Mouse (Mus musculus) C2C12 (cell line): ENCODE measurements around the gene Slc17a7. TPM values are rescaled to one million over a fixed set of nuclear protein-coding genes. Genes with fewer than 3 reads are reported as not detected.

Experiments
- H3K27me3 ChIP-seq: one replicate; pipeline ENCODE4 v1.6.1; 2011; ENCODE audit not compliant: control insufficient read depth, insufficient read depth, insufficient read length
- H3K36me3 ChIP-seq: one replicate; pipeline ENCODE4 v1.6.1; 2011; ENCODE audit not compliant: control insufficient read depth, insufficient read depth
- H3K4me3 ChIP-seq: one replicate; pipeline ENCODE4 v1.5.1; 2011; ENCODE audit warnings: mild to moderate bottlenecking, control low read depth; ENCODE audit not compliant: poor library complexity, insufficient read depth, severe bottlenecking
- H3K79me2 ChIP-seq: one replicate; pipeline ENCODE4 v1.6.1; 2011; ENCODE audit not compliant: control insufficient read depth, insufficient read depth
- H3K79me3 ChIP-seq: one replicate; pipeline ENCODE4 v1.6.1; 2011; ENCODE audit warnings: low read depth, control low read depth
- H3ac ChIP-seq: one replicate; pipeline ENCODE3; 2011; ENCODE audit warnings: low read depth; ENCODE audit not compliant: control insufficient read depth, insufficient read length
- CEBPB ChIP-seq: IDR thresholded peaks from one replicate; pipeline ENCODE4 v1.6.1; 2011; ENCODE audit warnings: low read depth, mild to moderate bottlenecking, control low read depth, moderate library complexity
- CTCF ChIP-seq: IDR thresholded peaks from one replicate; pipeline ENCODE4 v1.5.1; 2011; ENCODE audit not compliant: control insufficient read depth, insufficient read depth, insufficient read length
- FOSL1 ChIP-seq: IDR thresholded peaks from one replicate; pipeline ENCODE4 v1.8.0; 2011; ENCODE audit warnings: mild to moderate bottlenecking, low read length; ENCODE audit not compliant: poor library complexity, insufficient read depth, severe bottlenecking
- MAX ChIP-seq: IDR thresholded peaks from one replicate; pipeline ENCODE4 v1.6.1; 2011; ENCODE audit warnings: mild to moderate bottlenecking, control low read depth
- MYOD1 ChIP-seq: IDR thresholded peaks from one replicate; pipeline ENCODE4 v1.6.1; 2011; ENCODE audit warnings: low read depth; ENCODE audit not compliant: control insufficient read depth, insufficient read length
- MYOG ChIP-seq: IDR thresholded peaks from one replicate; pipeline ENCODE4 v1.6.1; 2011; ENCODE audit not compliant: control insufficient read depth, insufficient read length; ENCODE audit errors: extremely low read depth
- USF1 ChIP-seq: IDR thresholded peaks from one replicate; pipeline ENCODE4 v1.6.1; 2011; ENCODE audit warnings: low read depth, mild to moderate bottlenecking, control low read depth, moderate library complexity
- polyA plus RNA-seq: library from polyadenylated mRNA; unstranded; fragments of >200 nt; fragmentation: generic; extraction: Trizol; gene quantifications from one replicate; pipeline ENCODE4 v1.2.1, GENCODE M21; 2012; ENCODE audit warnings: missing spikeins

Gene Slc17a7
- polyA plus RNA-seq, 1 experiment: 0.14 TPM

DNA sequence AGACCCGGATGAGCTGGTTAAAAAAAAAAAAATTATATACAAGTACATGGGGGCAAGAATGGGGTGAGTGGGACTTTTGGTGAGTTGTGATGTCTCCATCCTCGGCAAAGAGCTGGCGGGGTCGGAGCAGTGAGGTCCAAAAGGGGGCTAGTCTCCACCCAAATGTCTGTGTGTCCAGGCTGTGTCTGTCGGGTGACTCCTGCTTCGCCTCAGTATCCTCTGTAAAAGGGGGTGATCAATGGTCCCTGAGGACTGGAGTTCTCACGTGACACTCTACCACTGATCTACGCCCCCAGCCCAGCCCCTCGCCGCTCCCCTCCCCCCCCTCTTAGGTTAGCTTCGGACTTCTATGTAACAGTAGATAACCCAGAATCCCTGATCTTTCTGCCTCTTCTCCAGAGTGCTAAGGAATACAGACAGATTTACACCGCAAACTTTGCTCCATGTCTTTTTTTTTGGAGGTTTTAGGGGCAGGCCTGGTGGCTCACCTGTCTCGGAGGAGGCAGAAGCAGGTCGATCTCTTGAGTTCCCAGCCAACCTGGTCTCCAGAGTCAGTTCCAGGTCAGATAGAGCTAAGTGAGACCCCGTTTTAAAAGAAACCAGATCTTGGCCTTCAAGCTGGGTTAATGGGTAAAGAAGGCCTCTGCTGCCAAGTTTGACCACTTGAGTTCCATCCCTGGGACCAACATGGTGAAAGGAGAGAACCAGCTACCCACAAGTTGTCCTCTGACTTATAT, 33.8 kb upstream of the Slc17a7 start:
- peak overlapping the region; percentile 95 for H3K4me3 ChIP-seq
- no peaks in the 10 kb centered on the region for H3K27me3 ChIP-seq
- peaks cover 36% of the 10 kb centered on the region for H3K79me2 ChIP-seq
- TF ChIP-seq MAX (no peak), FOSL1 (no peak), CEBPB (no peak), MYOD1 (no peak), MYOG (no peak), CTCF (no peak), USF1 (no peak)
- no peak overlapping the region for H3ac ChIP-seq
- peaks cover 29% of the 10 kb centered on the region for H3K79me3 ChIP-seq
- peaks cover 33% of the 10 kb centered on the region for H3K36me3 ChIP-seq

DNA sequence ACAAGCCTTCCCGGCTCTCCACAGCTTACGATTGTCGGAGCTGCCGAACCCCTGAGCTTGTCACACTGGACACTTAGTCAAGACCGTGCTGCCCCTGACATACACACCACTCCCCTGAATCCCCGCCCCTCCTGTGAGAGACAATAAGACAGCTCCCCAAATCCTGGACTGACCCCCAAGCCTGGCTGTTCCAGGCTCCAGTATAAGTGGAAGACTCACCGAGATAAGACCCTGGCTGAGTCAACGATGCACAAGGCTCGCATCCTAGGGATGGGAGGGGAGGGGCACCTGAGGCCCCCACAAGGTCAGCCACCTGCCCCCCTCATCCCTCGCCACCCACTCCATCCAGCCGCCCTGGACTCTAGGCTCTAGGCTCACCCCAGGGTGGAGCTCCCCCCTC, 31.9 kb upstream of the Slc17a7 start:
- Histone ChIP-seq H3K36me3 (peaks cover 14% of the 10 kb centered on the region), H3K79me3 (peaks cover 15% of the 10 kb centered on the region), H3K4me3 (no peak overlapping the region), H3K79me2 (peaks cover 18% of the 10 kb centered on the region), H3K27me3 (no peaks in the 10 kb centered on the region), H3ac (no peak overlapping the region)
- TF ChIP-seq MYOG: no peak
- no peak for TF ChIP-seq MYOD1
- no peak for TF ChIP-seq CEBPB
- TF ChIP-seq USF1: no peak
- no peak for TF ChIP-seq MAX
- TF ChIP-seq CTCF: no peak
- no peak for TF ChIP-seq FOSL1

DNA sequence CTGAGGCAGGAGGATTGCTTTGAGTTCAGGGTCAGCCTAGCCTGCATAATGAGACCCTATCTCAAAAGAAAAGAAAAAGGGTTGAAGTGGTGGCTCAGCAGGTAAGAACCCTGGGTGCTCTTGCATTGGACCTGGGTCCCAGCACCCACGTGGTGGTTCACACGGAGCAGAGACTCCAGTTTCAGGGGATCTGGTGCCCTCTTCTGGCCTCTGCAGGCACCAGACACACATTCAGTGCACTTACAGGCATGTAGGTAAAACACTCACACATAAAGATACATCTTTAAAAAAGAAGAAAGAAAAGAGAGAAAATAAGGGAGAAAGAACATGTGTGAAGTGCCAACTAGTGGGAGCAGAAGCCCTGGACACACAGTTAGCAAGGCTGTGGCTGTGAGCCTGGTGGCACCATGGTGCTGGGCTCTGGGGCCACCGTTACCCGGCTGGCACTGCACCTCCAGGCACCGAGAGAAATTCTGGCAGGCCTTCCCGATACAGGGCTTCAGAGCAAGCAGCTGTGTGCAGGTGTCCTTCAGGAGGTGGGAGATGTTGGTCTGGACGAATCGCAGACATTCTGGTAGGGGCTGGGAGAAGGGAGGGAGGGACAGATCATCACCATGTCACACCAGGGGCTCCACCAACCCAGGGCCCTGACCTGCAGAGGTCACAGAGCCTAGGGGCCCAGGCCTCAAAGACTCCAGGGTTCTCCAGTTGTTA, 30.1 kb upstream of the Slc17a7 start:
- Histone ChIP-seq H3K79me3 (no peaks in the 10 kb centered on the region), H3K27me3 (no peaks in the 10 kb centered on the region)
- TF ChIP-seq MAX (no peak), CTCF (no peak), MYOG (no peak), CEBPB (no peak), FOSL1 (no peak), USF1 (no peak), MYOD1 (no peak)

DNA sequence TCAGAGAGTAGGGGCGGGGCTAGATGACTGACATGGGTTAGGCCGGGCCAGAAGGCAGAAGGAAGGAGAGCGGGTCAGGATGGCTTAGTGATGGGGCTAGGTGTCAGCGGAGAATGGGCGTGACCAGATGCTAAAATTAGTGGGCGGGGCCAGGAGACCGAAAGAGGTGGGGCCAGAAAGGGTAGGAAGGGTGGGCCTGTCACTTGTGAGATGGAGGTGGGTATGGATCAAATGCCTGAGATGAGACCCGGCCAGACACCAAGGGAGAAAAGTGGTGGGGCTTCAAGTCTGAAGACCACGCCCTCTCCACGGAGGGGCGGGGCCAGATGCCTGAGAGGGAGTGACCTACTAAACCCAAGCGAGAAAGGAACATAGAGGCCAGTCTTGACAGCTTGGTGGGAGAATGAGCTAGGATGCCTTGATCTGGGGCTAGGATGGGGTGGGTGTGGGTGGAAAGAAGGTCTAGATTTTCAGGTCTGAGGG, 29.2 kb upstream of the Slc17a7 start:
- Histone ChIP-seq H3ac (no peak overlapping the region), H3K79me3 (no peaks in the 10 kb centered on the region), H3K79me2 (no peaks in the 10 kb centered on the region), H3K36me3 (no peaks in the 10 kb centered on the region), H3K4me3 (no peak overlapping the region), H3K27me3 (no peaks in the 10 kb centered on the region)
- TF ChIP-seq MYOD1 (no peak), FOSL1 (no peak), CTCF (no peak), USF1 (no peak), MAX (no peak), CEBPB (no peak), MYOG (no peak)

More for the DNA sequence above, 30.1 kb upstream of the Slc17a7 start:
- H3K4me3 ChIP-seq: no peak overlapping the region
- no peaks in the 10 kb centered on the region for H3K36me3 ChIP-seq
- H3K79me2 ChIP-seq: peaks cover under 1% of the 10 kb centered on the region
- H3ac ChIP-seq: no peak overlapping the region

DNA sequence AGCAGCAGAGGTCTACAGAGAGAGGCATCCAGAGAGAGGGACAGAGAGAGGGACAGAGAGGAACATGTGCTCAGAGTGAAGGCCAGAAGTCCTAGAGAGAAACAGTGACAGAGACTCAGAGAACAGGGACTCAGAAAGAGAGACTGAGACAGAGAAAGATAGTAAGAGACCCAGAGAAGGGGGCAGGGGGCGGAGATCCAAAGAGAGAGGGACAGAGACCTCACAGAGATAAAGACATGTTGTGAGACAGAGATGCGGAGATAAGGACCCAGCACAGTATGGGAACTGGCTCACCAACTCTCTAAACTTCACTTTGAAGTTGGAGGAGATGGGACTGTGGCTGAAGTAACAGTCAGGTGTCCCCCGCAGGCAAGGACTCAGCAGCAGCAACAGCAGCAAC, 28.4 kb upstream of the Slc17a7 start:
- no peak overlapping the region for H3K4me3 ChIP-seq
- TF ChIP-seq MYOD1: no peak
- TF ChIP-seq MYOG: no peak
- TF ChIP-seq FOSL1: no peak
- TF ChIP-seq CTCF: no peak
- no peak for TF ChIP-seq USF1
- TF ChIP-seq MAX: no peak
- TF ChIP-seq CEBPB: no peak
- no peaks in the 10 kb centered on the region for H3K36me3 ChIP-seq
- no peaks in the 10 kb centered on the region for H3K79me3 ChIP-seq
- H3K27me3 ChIP-seq: no peaks in the 10 kb centered on the region
- H3K79me2 ChIP-seq: no peaks in the 10 kb centered on the region
- no peak overlapping the region for H3ac ChIP-seq
